Mouse (Mus musculus) forebrain, embryonic 13.5 days (tissue): ENCODE data around the gene Abhd2. TPM values are rescaled to one million over a fixed set of nuclear protein-coding genes. Genes with fewer than 3 reads are reported as not detected.

ENCODE experiments used
- ATAC-seq: fragments of 200-750 bp; cut with Nextera tagmentation; 2 replicates; pipeline ENCODE4 v1.8.0; 2017
- H3K27ac ChIP-seq: fragments of 300-500 bp; sonication (generic); 2 replicates; pipeline ENCODE4 v1.5.1; 2015; ENCODE audit warnings: inconsistent platforms, mild to moderate bottlenecking, moderate library complexity
- H3K27me3 ChIP-seq: fragments of 300-500 bp; sonication (generic); 2 replicates; pipeline ENCODE4 v1.6.1; 2015; ENCODE audit warnings: mild to moderate bottlenecking, inconsistent platforms
- H3K36me3 ChIP-seq: fragments of 300-500 bp; sonication (generic); 2 replicates; pipeline ENCODE4 v1.6.1; 2015; ENCODE audit warnings: mild to moderate bottlenecking, inconsistent platforms; ENCODE audit not compliant: poor library complexity, severe bottlenecking
- H3K4me1 ChIP-seq: fragments of 300-500 bp; sonication (generic); 2 replicates; pipeline ENCODE4 v1.6.1; 2015; ENCODE audit warnings: inconsistent platforms
- H3K4me2 ChIP-seq: fragments of 300-500 bp; sonication (generic); 2 replicates; pipeline ENCODE4 v1.6.1; 2015; ENCODE audit warnings: inconsistent platforms, mild to moderate bottlenecking, moderate library complexity
- H3K4me3 ChIP-seq: fragments of 300-500 bp; sonication (generic); 2 replicates; pipeline ENCODE4 v1.5.1; 2015; ENCODE audit warnings: mild to moderate bottlenecking, inconsistent platforms
- H3K9ac ChIP-seq: fragments of 300-500 bp; sonication (generic); 2 replicates; pipeline ENCODE4 v1.6.1; 2015; ENCODE audit warnings: mild to moderate bottlenecking, inconsistent platforms
- H3K9me3 ChIP-seq: fragments of 300-500 bp; sonication (generic); replicated peaks from 2 replicates; pipeline ENCODE4 v1.6.1; 2016; ENCODE audit warnings: inconsistent platforms
- WGBS: fragments of 180-500 bp; shearing (Covaris S2); methylation state at CpG from one replicate; pipeline ENCODE4 v1.1.7; 2015; 5-methylcytosine and 5-hydroxymethylcytosine counted together
- polyA plus RNA-seq: library from polyadenylated mRNA; unstranded; fragments of >200 nt; fragmentation: Nextera tagmentation; extraction: Ambion mirVana; gene quantifications from 2 replicates; pipeline ENCODE4 v1.2.1, GENCODE M21; 2015

The Abhd2 gene
- polyA plus RNA-seq, 1 experiment from 2014 or later = 17.3 TPM

DNA sequence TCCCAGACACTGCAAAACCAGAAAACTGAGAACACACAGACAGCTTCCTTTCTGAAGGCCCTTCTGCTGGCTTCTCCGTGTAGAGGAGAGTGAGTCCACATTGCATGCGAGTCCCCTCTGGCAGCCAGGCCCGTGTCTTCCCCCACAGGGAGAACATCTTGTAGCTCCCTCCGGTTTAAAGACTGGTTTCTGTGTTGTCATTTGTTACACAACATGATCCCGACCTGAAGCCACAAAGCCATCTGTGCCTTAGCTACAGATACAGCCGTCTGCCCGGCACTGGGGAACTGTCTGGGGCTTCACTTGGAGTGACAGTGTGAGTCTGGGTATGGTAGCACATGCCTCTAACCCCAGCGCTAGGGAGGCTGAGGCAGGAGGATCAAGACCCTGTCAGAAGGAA is 42.1 kb downstream of the Abhd2 start:
- no peak for ATAC-seq
- Histone ChIP-seq H3K9me3 (no peaks in the 10 kb centered on the region), H3K4me1 (peaks cover 70% of the 10 kb centered on the region), H3K27ac (peak overlapping the region; percentile 54; the same call in 1 of the 2 replicates), H3K27me3 (no peaks in the 10 kb centered on the region), H3K36me3 (no peaks in the 10 kb centered on the region), H3K4me2 (no peak overlapping the region), H3K9ac (no peak overlapping the region), H3K4me3 (no peak overlapping the region)
- WGBS = 73% methylated on average over 8 of the region's 8 CpGs

DNA sequence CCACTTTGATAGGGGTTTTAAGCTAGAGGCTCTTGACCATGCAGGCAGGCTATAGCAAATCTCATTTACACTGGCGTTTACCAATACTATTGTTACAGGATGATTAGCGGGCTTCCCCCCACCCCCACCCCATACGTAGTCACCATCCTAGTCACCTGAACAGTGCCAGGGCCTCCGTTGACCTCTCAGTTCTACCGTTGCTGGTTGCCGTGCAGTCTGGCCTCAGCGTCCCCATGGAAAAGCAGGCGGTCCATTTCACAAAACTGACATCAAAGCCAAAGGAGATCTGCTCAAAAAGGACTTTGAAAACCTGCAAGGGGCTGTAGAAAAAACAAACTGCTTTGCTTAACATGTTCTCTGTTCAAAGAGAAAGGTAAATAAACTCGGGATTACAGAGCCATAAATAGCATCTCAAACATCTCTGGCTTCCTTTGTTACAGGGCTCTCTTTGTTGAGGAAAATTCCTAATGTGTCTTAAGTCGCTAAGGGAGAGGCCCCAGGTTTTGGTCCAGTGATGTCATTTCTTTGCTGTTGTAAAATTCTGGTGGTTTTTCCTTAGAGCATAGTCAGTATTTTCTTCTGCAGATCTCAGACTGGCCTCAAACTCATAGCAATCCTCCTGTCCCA is 43.2 kb downstream of the Abhd2 start:
- WGBS = 15% methylated on average over 10 of the region's 10 CpGs
- ATAC-seq = no peak
- Histone ChIP-seq H3K36me3 (no peaks in the 10 kb centered on the region), H3K4me3 (no peak overlapping the region), H3K9me3 (no peaks in the 10 kb centered on the region), H3K4me1 (peaks cover 63% of the 10 kb centered on the region), H3K4me2 (no peak overlapping the region), H3K9ac (no peak overlapping the region), H3K27me3 (no peaks in the 10 kb centered on the region), H3K27ac (peak overlapping the region; percentile 54)

DNA sequence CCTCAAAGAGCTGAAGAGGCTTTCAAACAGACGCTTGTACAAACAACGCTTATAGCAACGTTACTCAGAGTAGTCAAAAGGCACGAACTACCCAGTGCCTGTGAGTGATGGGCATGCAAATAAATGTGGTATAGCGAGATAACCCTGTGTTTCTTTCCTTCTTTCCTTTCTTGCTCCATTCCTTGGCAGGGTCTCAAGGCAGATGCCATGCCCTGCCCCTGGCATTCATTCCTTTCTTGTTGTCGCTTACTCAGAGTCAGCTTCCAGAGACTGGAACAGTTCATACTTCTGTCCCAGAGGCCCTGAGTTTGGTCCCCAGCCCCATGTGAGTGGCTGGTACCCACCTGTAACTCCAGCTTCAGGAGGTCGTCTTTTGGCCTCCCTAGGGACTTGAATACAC is 44.6 kb downstream of the Abhd2 start:
- no peak for ATAC-seq
- no peak overlapping the region for H3K27ac ChIP-seq

DNA sequence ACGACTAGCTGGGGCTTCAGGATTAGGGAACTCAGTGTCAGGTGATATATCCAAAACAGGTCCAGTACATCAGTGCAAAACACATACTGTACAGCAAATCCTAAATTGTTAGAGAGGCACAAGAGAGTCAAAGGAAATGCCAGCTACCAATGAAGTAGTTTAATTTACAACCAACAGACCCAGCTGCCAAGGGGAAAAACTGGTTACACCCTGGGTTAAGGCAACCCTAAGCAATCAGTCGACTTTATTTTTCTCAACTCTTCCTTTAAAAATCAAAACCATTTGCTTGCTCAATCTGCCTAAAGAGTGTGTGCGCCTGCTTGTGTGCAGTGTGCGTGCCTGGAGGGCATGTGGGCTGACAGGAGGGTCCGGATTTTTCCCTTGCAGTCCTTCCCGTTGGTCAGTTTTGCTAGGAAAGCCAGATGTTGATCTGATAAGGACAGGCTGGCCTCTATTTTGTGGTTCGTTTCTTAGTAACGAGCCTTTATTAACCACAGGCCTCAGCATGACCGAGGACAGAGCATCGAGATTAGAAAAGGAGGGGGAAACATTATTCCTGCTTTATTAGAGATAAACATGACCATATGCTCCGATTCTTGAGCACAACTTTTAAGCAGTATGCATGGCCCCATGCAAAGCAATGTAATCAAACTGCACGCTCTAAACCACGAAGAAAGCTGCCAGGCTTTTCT is 45.3 kb downstream of the Abhd2 start:
- Histone ChIP-seq H3K36me3 (no peaks in the 10 kb centered on the region), H3K27ac (no peak overlapping the region), H3K9ac (no peak overlapping the region), H3K4me3 (no peak overlapping the region), H3K27me3 (no peaks in the 10 kb centered on the region), H3K9me3 (no peaks in the 10 kb centered on the region), H3K4me1 (peaks cover 65% of the 10 kb centered on the region), H3K4me2 (no peak overlapping the region)
- 60% methylated on average over 13 of the region's 13 CpGs for WGBS
- no peak for ATAC-seq

More for the DNA sequence above, 44.6 kb downstream of the Abhd2 start:
- Histone ChIP-seq H3K9ac (no peak overlapping the region), H3K4me2 (no peak overlapping the region), H3K4me1 (peaks cover 65% of the 10 kb centered on the region), H3K27me3 (no peaks in the 10 kb centered on the region), H3K36me3 (no peaks in the 10 kb centered on the region), H3K4me3 (no peak overlapping the region), H3K9me3 (no peaks in the 10 kb centered on the region)
- 79% methylated on average over 7 of the region's 7 CpGs for WGBS

DNA sequence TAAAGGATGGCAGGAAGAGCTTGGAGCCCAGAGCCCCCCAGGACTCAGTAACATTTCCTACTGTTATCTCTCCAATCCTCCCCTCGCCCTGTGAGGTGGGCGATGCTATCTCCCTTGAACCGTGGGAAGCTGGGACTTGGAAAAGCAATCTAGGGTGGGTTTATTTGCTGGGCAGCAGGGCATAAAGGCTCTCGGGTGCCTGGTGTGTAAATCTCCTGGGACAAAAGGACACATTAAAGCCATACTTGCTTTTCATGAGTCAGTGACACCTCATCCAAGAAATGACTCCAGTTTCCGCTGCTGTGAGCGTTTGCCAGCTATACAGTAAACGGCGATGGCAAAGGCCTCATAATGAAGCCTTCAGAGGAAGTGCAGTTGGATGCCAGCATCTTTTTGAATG is 50.9 kb downstream of the Abhd2 start:
- H3K36me3 ChIP-seq = peaks cover 51% of the 10 kb centered on the region
- H3K9ac ChIP-seq = no peak overlapping the region
- H3K4me2 ChIP-seq = no peak overlapping the region
- H3K4me3 ChIP-seq = no peak overlapping the region
- WGBS = 56% methylated on average over 8 of the region's 8 CpGs
- no peak for ATAC-seq
- H3K4me1 ChIP-seq = peaks cover 25% of the 10 kb centered on the region
- no peaks in the 10 kb centered on the region for H3K27me3 ChIP-seq
- H3K9me3 ChIP-seq = no peaks in the 10 kb centered on the region
- H3K27ac ChIP-seq = no peak overlapping the region

DNA sequence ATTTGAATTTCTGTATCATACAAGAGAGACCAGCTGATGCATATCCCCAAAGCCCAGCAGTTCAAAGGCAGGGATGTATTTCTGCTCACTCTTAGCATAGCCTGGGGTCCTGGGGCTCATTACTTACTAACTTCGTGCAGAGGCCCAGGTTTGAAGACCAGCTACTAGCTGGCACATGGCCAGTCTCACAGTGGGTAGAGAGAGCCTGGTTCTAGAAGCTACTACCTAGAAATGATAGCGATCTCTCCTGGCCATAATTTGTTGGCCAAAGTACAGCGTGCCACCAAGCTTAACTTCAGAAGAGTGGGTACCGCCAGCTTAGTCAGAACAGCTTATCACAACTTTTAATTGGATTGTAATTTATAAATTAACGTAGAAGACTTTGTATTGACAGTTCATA is 55.8 kb downstream of the Abhd2 start:
- no peak for ATAC-seq
- WGBS = 92% methylated on average over 5 of the region's 5 CpGs
- peaks cover 64% of the 10 kb centered on the region for H3K36me3 ChIP-seq

DNA sequence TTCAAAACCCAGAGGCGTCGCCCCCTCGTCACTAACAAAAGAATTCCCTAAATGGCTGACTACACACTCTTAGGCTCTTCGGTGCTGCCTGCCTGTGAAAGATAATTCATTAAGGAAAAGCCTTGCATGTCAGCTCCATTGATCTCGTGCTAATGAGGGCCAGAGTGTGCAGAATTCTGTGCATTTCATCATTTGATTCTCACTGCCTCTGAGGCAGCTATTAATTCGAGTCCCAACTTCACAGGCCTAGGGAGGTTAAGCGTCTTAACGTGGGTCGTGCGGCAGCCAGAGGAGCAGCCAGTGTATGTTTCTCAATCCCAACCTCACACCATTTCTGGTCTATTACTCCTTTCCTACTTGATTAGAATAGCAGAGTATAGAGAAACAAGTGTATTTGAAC is 58.2 kb downstream of the Abhd2 start:
- Histone ChIP-seq H3K27me3 (no peaks in the 10 kb centered on the region), H3K9ac (no peak overlapping the region), H3K4me3 (no peak overlapping the region), H3K4me2 (no peak overlapping the region), H3K27ac (no peak overlapping the region), H3K4me1 (peaks cover 9% of the 10 kb centered on the region), H3K36me3 (peaks cover 50% of the 10 kb centered on the region), H3K9me3 (no peaks in the 10 kb centered on the region)
- no peak for ATAC-seq
- WGBS = 12% methylated on average over 10 of the region's 10 CpGs

More for the DNA sequence above, 55.8 kb downstream of the Abhd2 start:
- Histone ChIP-seq H3K9me3 (no peaks in the 10 kb centered on the region), H3K4me2 (no peak overlapping the region), H3K27me3 (no peaks in the 10 kb centered on the region), H3K27ac (no peak overlapping the region), H3K4me1 (peaks cover 16% of the 10 kb centered on the region), H3K9ac (no peak overlapping the region), H3K4me3 (no peak overlapping the region)

DNA sequence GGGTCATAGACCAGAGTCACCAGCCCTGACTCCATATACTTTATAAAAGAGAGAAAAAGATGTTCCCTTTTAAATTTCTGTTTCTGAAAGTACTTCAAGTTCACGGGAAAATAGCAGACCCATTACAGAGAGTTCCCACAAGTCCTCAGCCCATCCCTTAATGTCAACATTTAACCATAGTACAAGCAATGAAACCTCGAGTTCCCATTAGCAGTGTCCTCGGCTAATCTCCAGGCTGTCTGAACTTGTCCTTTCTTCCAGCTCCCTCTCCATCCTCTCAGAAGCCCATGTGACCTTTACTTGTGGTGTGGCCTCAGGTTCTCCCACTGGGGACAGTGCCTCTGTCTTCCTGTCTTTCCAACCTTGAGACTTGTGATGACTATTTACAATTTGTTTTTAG is 60.4 kb downstream of the Abhd2 start:
- no peak overlapping the region for H3K9ac ChIP-seq
- H3K27ac ChIP-seq = no peak overlapping the region
- WGBS = 80% methylated on average over 3 of the region's 3 CpGs
- H3K4me2 ChIP-seq = no peak overlapping the region
- peaks cover 38% of the 10 kb centered on the region for H3K36me3 ChIP-seq
- ATAC-seq = no peak
- peaks cover 9% of the 10 kb centered on the region for H3K4me1 ChIP-seq
- no peak overlapping the region for H3K4me3 ChIP-seq
- H3K27me3 ChIP-seq = no peaks in the 10 kb centered on the region
- no peaks in the 10 kb centered on the region for H3K9me3 ChIP-seq

DNA sequence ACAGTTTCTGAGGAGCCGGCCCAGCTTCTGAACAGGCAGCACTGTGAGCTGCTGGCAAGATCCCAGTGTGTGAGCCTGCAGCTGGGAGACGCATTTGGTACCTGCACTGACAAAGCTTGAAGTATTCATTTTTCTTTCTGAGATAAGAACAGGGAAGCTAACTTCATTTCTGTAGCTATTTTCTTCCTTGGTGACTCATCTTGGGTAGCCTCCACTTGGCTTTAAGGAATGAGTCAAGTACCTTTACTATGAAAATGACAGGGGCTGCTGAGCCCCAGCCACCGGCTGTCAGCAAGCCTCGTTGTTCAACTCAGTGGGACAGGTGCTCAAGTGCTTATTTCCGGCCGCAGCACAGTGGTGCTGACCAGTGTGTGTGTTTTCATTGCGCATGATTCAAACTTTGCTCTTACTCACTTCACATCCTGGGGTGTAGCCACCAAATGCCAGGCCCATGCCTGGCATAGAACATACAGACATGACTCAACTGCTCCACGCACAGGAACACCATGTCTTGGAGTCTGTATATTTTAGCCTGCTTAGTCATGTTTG is 63.4 kb downstream of the Abhd2 start:
- Histone ChIP-seq H3K27ac (no peak overlapping the region), H3K27me3 (no peaks in the 10 kb centered on the region), H3K9me3 (no peaks in the 10 kb centered on the region), H3K4me3 (no peak overlapping the region), H3K9ac (no peak overlapping the region), H3K4me1 (no peaks in the 10 kb centered on the region), H3K4me2 (no peak overlapping the region), H3K36me3 (peaks cover 20% of the 10 kb centered on the region)
- ATAC-seq = no peak
- WGBS = 95% methylated on average over 8 of the region's 8 CpGs

DNA sequence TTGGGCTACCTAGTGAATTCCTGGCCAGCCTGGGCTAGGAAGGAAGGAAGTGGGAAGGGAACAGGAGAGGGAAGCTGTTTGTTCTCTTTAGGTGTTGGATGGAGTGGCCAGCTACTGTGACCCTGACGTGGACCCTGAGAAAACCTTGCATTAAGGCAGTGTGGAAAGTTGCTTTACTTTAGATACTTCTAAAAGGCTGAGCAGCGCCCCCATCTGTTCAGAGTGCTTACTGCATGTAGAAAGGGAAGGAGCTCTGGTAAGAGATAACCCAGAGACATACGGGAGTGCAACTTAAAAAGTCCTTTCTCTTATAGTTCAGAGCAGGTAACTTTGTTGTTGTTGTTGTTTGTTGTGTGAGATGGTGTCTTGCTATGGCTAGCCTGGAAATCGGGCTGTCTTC is 72.9 kb downstream of the Abhd2 start:
- Histone ChIP-seq H3K27ac (no peak overlapping the region), H3K9ac (no peak overlapping the region), H3K4me2 (no peak overlapping the region), H3K9me3 (no peaks in the 10 kb centered on the region), H3K27me3 (no peaks in the 10 kb centered on the region), H3K36me3 (peaks cover 59% of the 10 kb centered on the region), H3K4me1 (no peaks in the 10 kb centered on the region), H3K4me3 (no peak overlapping the region)
- ATAC-seq = no peak
- WGBS = 58% methylated on average over 4 of the region's 4 CpGs

DNA sequence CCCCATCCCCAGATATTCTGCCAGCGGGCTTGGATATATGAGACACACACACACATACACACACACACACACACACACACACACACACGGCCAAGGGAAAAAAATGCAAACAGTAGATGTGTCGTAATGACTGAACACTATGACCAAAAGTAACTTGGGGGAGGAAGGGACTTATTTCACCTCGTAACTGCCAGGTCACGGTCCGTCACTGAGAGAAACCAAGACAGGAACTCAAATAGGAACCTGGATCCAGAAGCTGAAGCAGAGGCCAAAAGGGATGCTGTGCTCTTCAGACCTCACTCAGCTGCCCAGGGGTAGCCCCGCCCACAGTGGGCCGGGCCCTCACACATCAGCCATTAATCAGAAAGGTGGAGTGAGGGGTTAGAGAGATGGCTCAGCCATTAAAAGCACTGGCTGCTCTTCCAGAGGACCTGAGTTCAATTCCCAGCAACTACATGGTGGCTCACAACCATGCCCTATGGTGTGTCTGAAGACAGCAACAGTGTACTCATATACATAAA is 73.6 kb downstream of the Abhd2 start:
- H3K4me1 ChIP-seq = no peaks in the 10 kb centered on the region
- H3K9me3 ChIP-seq = no peaks in the 10 kb centered on the region
- H3K36me3 ChIP-seq = peaks cover 66% of the 10 kb centered on the region
- 82% methylated on average over 8 of the region's 8 CpGs for WGBS
- no peak overlapping the region for H3K4me3 ChIP-seq
- no peak overlapping the region for H3K27ac ChIP-seq
- no peak for ATAC-seq
- no peak overlapping the region for H3K9ac ChIP-seq
- H3K27me3 ChIP-seq = no peaks in the 10 kb centered on the region
- no peak overlapping the region for H3K4me2 ChIP-seq

DNA sequence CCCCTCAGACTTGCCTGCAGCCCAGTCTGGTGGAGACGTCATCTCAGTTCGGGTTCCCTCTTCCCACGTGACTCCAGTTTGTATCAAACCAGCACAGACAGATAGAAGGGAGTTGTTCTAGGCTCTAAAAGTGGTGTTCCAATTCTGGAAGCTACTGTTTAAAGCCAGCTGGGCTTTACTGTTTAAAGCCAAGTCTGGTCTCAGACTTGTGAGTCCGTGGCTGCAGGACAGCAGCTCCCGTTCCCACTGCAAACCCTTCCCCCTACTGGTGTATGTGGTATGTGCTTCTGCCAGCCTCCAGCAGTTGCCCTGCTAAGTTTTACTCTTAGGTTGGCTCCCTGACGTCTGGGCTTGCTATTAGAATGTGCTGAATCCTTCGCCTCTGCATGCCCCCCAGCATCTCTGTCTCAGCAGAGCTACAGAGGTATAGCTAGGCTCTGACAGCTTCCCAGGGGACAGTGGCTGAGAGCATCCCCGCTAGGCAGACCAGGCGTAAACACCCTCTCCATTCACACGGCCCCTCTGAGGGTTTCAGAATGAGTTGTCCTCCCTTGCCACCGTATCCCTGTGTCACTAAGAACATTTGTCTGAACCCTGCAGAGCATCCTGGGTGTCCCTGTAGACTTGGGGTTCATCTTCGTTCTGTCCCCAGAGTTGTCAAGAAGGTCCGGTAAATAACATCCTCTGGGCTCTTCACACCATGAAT is 74.3 kb downstream of the Abhd2 start:
- H3K36me3 ChIP-seq = peaks cover 71% of the 10 kb centered on the region
- no peak overlapping the region for H3K27ac ChIP-seq
- no peaks in the 10 kb centered on the region for H3K27me3 ChIP-seq
- no peak overlapping the region for H3K4me3 ChIP-seq
- 78% methylated on average over 13 of the region's 13 CpGs for WGBS
- no peak for ATAC-seq
- H3K4me2 ChIP-seq = no peak overlapping the region
- H3K9ac ChIP-seq = no peak overlapping the region
- H3K9me3 ChIP-seq = no peaks in the 10 kb centered on the region
- no peaks in the 10 kb centered on the region for H3K4me1 ChIP-seq
